10 mouse cellular contexts compared by ENCODE assay signal in the genomic region with DNA sequence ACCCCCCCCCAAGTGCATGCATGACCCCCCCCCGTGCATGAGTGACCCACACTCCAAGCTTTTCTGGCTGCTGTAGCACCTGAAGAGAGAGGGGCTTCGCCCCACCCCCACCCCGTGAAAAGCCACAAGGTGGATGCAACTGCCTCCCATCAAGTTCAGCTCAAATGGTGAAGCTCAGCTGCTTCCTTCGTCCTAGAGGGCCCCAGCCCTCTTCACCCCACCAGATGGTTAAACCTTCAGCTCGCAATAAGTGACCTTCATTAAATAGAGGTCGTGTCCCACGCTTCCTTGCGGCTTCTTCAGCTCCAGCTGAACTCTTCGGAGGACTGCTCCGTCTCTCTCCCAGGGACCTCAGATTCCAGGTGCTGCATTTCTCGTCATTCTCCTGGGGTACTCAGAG. TPM values are rescaled to one million over a fixed set of nuclear protein-coding genes. Genes with fewer than 3 reads are reported as not detected.
A peak's percentile ranks its signal among the peaks of the same experiment; 100 is the strongest.
DNase-seq lines count a peak whose midpoint lies in the region; ATAC-seq and TF ChIP-seq lines count a peak whose summit lies in the region.
"Had no signal": no experiment of that assay in that cellular context is flagged by ENCODE, and none has a peak within 500 bp of the region (broad histone marks: within the 10 kb centered on the region; RNA-seq: fewer than 3 reads in every experiment).

Gene Epha10, plus strand, starts transcription at position 301 of the 400 bp plus-strand sequence.

- no peak for DNase-seq in gastrocnemius, adult 2 months
- no peak for DNase-seq in gastrocnemius, adult 18-20 months (ENCODE audit: low spot score)
- DNase-seq in testis, postnatal 10 days (ENCODE audit: low spot score), result no peak
- no peak for DNase-seq in stomach, postnatal 0 days (ENCODE audit: low spot score)
- DNase-seq in spleen, adult 18-20 months, result no peak
- DNase-seq: kidney, adult 11 months had no signal

- H3K9ac ChIP-seq in limb, embryonic 13.5 days, result no peak within 1 kb of the TSS
- H3K9ac ChIP-seq in stomach, postnatal 0 days (ENCODE audit: low read length), result no peak within 1 kb of the TSS

- no peak for TF ChIP-seq EP300 in stomach, postnatal 0 days (optimal IDR thresholded peaks at IDR 0.05)

- WGBS in limb, embryonic 13.5 days, result 5% methylated on average over 11 of the region's 11 CpGs
- 3% methylated on average over 11 of the region's 11 CpGs for WGBS in stomach, postnatal 0 days

- no peaks in the 10 kb centered on the region for H3K9me3 ChIP-seq in limb, embryonic 13.5 days
- no peaks in the 10 kb centered on the region for H3K9me3 ChIP-seq in stomach, postnatal 0 days (ENCODE audit: control insufficient read depth, low read length)

- ATAC-seq in limb, embryonic 13.5 days (ENCODE audit: low FRiP score, low read depth), result no peak
- ATAC-seq in stomach, postnatal 0 days (ENCODE audit: low FRiP score, low TSS enrichment), result no peak
- no peak for ATAC-seq in CD4-positive, CD25-positive, alpha-beta regulatory T cell, adult 4 months

- intact Hi-C loops in gastrocnemius, adult 2 months (cut with DNase I), result no loop called here

- H3K4me2 ChIP-seq in limb, embryonic 13.5 days (replicated peaks), result peak within 1 kb of the TSS; percentile 63
- H3K4me2 ChIP-seq in stomach, postnatal 0 days (replicated peaks; ENCODE audit: low read depth), result peak within 1 kb of the TSS; percentile 34; the same call in 1 of the 2 replicates

- peaks cover 21% of the 10 kb centered on the region for H3K4me1 ChIP-seq in testis, adult 2 months (ENCODE audit: control insufficient read depth, insufficient read depth, low read length)
- peaks cover 15% of the 10 kb centered on the region for H3K4me1 ChIP-seq in limb, embryonic 13.5 days
- no peaks in the 10 kb centered on the region for H3K4me1 ChIP-seq in stomach, postnatal 0 days (replicated peaks; ENCODE audit: control insufficient read depth, insufficient read depth)

- no peak for TF ChIP-seq CTCF in gastrocnemius, adult 2 months (IDR thresholded peaks at IDR 0.05)
- no peak for TF ChIP-seq CTCF in testis, adult 2 months (IDR thresholded peaks at IDR 0.05; ENCODE audit: control insufficient read depth, insufficient read depth, insufficient replicate concordance, low read depth, low read length)
- no peak for TF ChIP-seq CTCF in stomach, postnatal 0 days (IDR thresholded peaks at IDR 0.05; ENCODE audit: low read depth)

- no peaks in the 10 kb centered on the region for H3K36me3 ChIP-seq in testis, adult 2 months (ENCODE audit: control insufficient read depth, insufficient read depth, low read length)
- no peaks in the 10 kb centered on the region for H3K36me3 ChIP-seq in limb, embryonic 13.5 days
- no peaks in the 10 kb centered on the region for H3K36me3 ChIP-seq in stomach, postnatal 0 days (ENCODE audit: control insufficient read depth, insufficient read depth, low read length)

- TF ChIP-seq POLR2A in testis, adult 2 months (IDR thresholded peaks at IDR 0.05; ENCODE audit: control insufficient read depth, low read depth, low read length), result no peak

- H3K27ac ChIP-seq in gastrocnemius, adult 2 months, result no peak within 1 kb of the TSS
- H3K27ac ChIP-seq in testis, adult 2 months (ENCODE audit: control insufficient read depth, insufficient read depth, low read depth, low read length), result no peak within 1 kb of the TSS
- no peak within 1 kb of the TSS for H3K27ac ChIP-seq in limb, embryonic 13.5 days
- no peak within 1 kb of the TSS for H3K27ac ChIP-seq in stomach, postnatal 0 days (replicated peaks)

- H3K27me3 ChIP-seq in testis, adult 2 months (ENCODE audit: control insufficient read depth, insufficient read depth, low read length), result peaks cover 11% of the 10 kb centered on the region
- peaks cover 70% of the 10 kb centered on the region for H3K27me3 ChIP-seq in limb, embryonic 13.5 days
- peaks cover 14% of the 10 kb centered on the region; the same call in 1 of the 2 replicates for H3K27me3 ChIP-seq in stomach, postnatal 0 days (ENCODE audit: control insufficient read depth, insufficient read depth, low read length)

- peak within 1 kb of the TSS; percentile 23 for H3K4me3 ChIP-seq in gastrocnemius, adult 2 months
- peak within 1 kb of the TSS; percentile 79 for H3K4me3 ChIP-seq in testis, adult 2 months (ENCODE audit: control insufficient read depth, low read depth, low read length)
- peak within 1 kb of the TSS; percentile 38 for H3K4me3 ChIP-seq in limb, embryonic 13.5 days
- peak within 1 kb of the TSS; percentile 13; the same call in 1 of the 2 replicates for H3K4me3 ChIP-seq in stomach, postnatal 0 days (ENCODE audit: low read depth, low read length)

RNA-seq across cellular contexts. Expression of gene Epha10, which starts in this region (rescaled TPM):
- total RNA-seq in gastrocnemius, adult 2 months (2021), result not detected
- total RNA-seq in gastrocnemius, adult 18-20 months (2021), result not detected
- polyA plus RNA-seq in testis, adult 2 months (2012; rRNA removed), result 7.2 and 9.3 TPM in 2 replicates
- 0.08 and 0.17 TPM in 2 replicates for polyA plus RNA-seq in limb, embryonic 13.5 days (2015; fragmentation: Nextera tagmentation; extraction: Ambion mirVana)
- 0.17 TPM in 1 of 2 replicates, not detected in the other for polyA plus RNA-seq in stomach, postnatal 0 days (2015; fragmentation: Nextera tagmentation; extraction: Ambion mirVana)
- not detected for polyA plus RNA-seq in CD4-positive, CD25-positive, alpha-beta regulatory T cell, adult 4 months (2017; shearing (Covaris generic))
- polyA plus RNA-seq: spleen, adult 2 months had no signal

Comparison
In these comparisons a context has a peak if more than half of its experiments do, and no peak if none do; other contexts are left out.
1. H3K4me3 ChIP-seq: peak in every context shown above with its lines; median percentile 79 in testis, adult 2 months; 38 in limb, embryonic 13.5 days; 23 in gastrocnemius, adult 2 months; 13 in stomach, postnatal 0 days.